Mouse (Mus musculus): ENCODE measurements at regions not wholly inside any gene's neighbourhood (a gene's known extent, or its start where the extent isn't known, plus 50 kb on each side); places are given as distances from the start of the nearest gene placed in this dataset.

- TF ChIP-seq CTCF (IDR thresholded peaks at IDR 0.05; ENCODE audit: extremely low read depth, insufficient read depth, insufficient read length, insufficient replicate concordance) (no peak), POLR2A (IDR thresholded peaks at IDR 0.05; ENCODE audit: low read depth, low read length) (no peak)
These were observed 174.4 kb upstream of the Cops8 start for GRCm38 (mm10) chr1:90428334-90428733.
